In genomic region chr5:121115391-121116157, GRCm38 (mm10) we compare ENCODE assay signal across 10 mouse cellular contexts.
DNase-seq lines count a peak whose midpoint lies in the region; ATAC-seq and TF ChIP-seq lines count a peak whose summit lies in the region.
"Had no signal": no experiment of that assay in that cellular context is flagged by ENCODE, and none has a peak within 500 bp of the region (broad histone marks: within the 10 kb centered on the region; RNA-seq: fewer than 3 reads in every experiment).

No protein-coding gene starts in this region.

- no peak overlapping the region for H3K4me3 ChIP-seq in forebrain, embryonic 11.5 days (ENCODE audit: low read depth, low read length)
- H3K4me3 ChIP-seq in layer of hippocampus, adult 2 months: no peak overlapping the region
- no peak overlapping the region for H3K4me3 ChIP-seq in midbrain, embryonic 15.5 days

- no peaks in the 10 kb centered on the region for H3K36me3 ChIP-seq in forebrain, embryonic 11.5 days (ENCODE audit: control insufficient read depth, insufficient read depth, low read length)
- no peaks in the 10 kb centered on the region for H3K36me3 ChIP-seq in midbrain, embryonic 15.5 days (replicated peaks)

- H3K4me2 ChIP-seq in forebrain, embryonic 11.5 days (ENCODE audit: low read depth, low read length, severe bottlenecking): no peak overlapping the region
- peak overlapping the region; percentile 35 for H3K4me2 ChIP-seq in midbrain, embryonic 15.5 days

- TF ChIP-seq CTCF in brain, embryonic 14.5 days (IDR thresholded peaks at IDR 0.05; ENCODE audit: borderline replicate concordance, extremely low read depth, insufficient read depth, insufficient read length): no peak
- TF ChIP-seq CTCF in layer of hippocampus, adult 2 months (conservative IDR thresholded peaks at IDR 0.05): no peak

- DNase-seq in brain, embryonic 14.5 days (ENCODE audit: low read depth): peak; percentile 97
- peak; percentile 60 for DNase-seq in forebrain, embryonic 11.5 days (ENCODE audit: low spot score)
- peak; percentile 71 to 87 for DNase-seq in layer of hippocampus, adult 2 months (ENCODE audit: low spot score in 2 of 2)
- no peak for DNase-seq in kidney, adult 9 months
- DNase-seq in thymus, postnatal 14 days: no peak
- no peak for DNase-seq in heart, postnatal 36 days
- DNase-seq: lung, postnatal 36 days had no signal

- no peak for TF ChIP-seq POLR2A in brain, embryonic 14.5 days (IDR thresholded peaks at IDR 0.05; ENCODE audit: borderline replicate concordance, extremely low read depth, insufficient read depth, insufficient read length, poor library complexity, severe bottlenecking)

- H3K9me3 ChIP-seq in forebrain, embryonic 11.5 days (ENCODE audit: control insufficient read depth, low read length): no peaks in the 10 kb centered on the region
- H3K9me3 ChIP-seq in midbrain, embryonic 15.5 days: no peaks in the 10 kb centered on the region

- H3K9ac ChIP-seq in forebrain, embryonic 11.5 days (ENCODE audit: low read length): no peak overlapping the region
- peak overlapping the region; percentile 10; the same call in 1 of the 2 replicates for H3K9ac ChIP-seq in midbrain, embryonic 15.5 days

- ATAC-seq in forebrain, embryonic 11.5 days (replicated peaks; ENCODE audit: low FRiP score): peak; percentile 51; the same call in 1 of the 2 replicates
- ATAC-seq in midbrain, embryonic 15.5 days (replicated peaks): peak; percentile 94
- ATAC-seq in megakaryocyte, adult 5-6 weeks (ENCODE audit: poor library complexity, severe bottlenecking): no peak

- H3K27ac ChIP-seq in forebrain, embryonic 11.5 days (ENCODE audit: low read depth, low read length): peak overlapping the region; percentile 75
- H3K27ac ChIP-seq in layer of hippocampus, adult 2 months: peak overlapping the region; percentile 95
- H3K27ac ChIP-seq in midbrain, embryonic 15.5 days: peak overlapping the region; percentile 96
- H3K27ac ChIP-seq: kidney, postnatal 0 days had no signal

- intact Hi-C loops in heart, postnatal 36 days (cut with DNase I): no loop called here

- H3K27me3 ChIP-seq in forebrain, embryonic 11.5 days (ENCODE audit: control insufficient read depth, insufficient read depth, low read length): no peaks in the 10 kb centered on the region
- H3K27me3 ChIP-seq in midbrain, embryonic 15.5 days (replicated peaks): no peaks in the 10 kb centered on the region

- peaks cover 5% of the 10 kb centered on the region; the same call in 1 of the 2 replicates for H3K4me1 ChIP-seq in forebrain, embryonic 11.5 days (replicated peaks; ENCODE audit: control insufficient read depth, insufficient read depth, low read length)
- peaks cover 61% of the 10 kb centered on the region for H3K4me1 ChIP-seq in midbrain, embryonic 15.5 days

- WGBS in forebrain, embryonic 11.5 days: 57% methylated on average over 8 of the region's 8 CpGs
- 27% methylated on average over 8 of the region's 8 CpGs for WGBS in midbrain, embryonic 15.5 days

Comparison
In these comparisons a context has a peak if more than half of its experiments do, and no peak if none do; other contexts are left out.
1. DNase-seq: peak in brain, embryonic 14.5 days (single experiment), forebrain, embryonic 11.5 days (single experiment) and layer of hippocampus, adult 2 months (2 of 2); none in kidney, adult 9 months (single experiment), thymus, postnatal 14 days (single experiment) and heart, postnatal 36 days (0 of 2).
2. Peak in every context shown above with its lines, with median percentiles within 50 percentile points of each other: H3K27ac ChIP-seq.